Mouse (Mus musculus) lung, embryonic 15.5 days (tissue): ENCODE data around the gene Ppp1r3e. TPM values are rescaled to one million over a fixed set of nuclear protein-coding genes. Genes with fewer than 3 reads are reported as not detected.

Experiments
- ATAC-seq: fragments of 200-750 bp; cut with Nextera tagmentation; 2 replicates; pipeline ENCODE4 v1.8.0; 2017; ENCODE audit warnings: moderate number of reproducible peaks, borderline replicate concordance; ENCODE audit not compliant: low FRiP score, low TSS enrichment; ENCODE audit errors: extremely low read depth
- H3K27ac ChIP-seq: fragments of 300-500 bp; sonication (generic); 2 replicates; pipeline ENCODE4 v1.5.1; 2015; ENCODE audit warnings: moderate library complexity, mild to moderate bottlenecking, inconsistent platforms
- H3K27me3 ChIP-seq: fragments of 300-500 bp; sonication (generic); 2 replicates; pipeline ENCODE4 v1.6.1; 2015; ENCODE audit warnings: inconsistent platforms
- H3K36me3 ChIP-seq: fragments of 300-500 bp; sonication (generic); 2 replicates; pipeline ENCODE4 v1.6.1; 2015; ENCODE audit warnings: inconsistent platforms
- H3K4me1 ChIP-seq: fragments of 300-500 bp; sonication (generic); 2 replicates; pipeline ENCODE4 v1.6.1; 2015; ENCODE audit warnings: inconsistent platforms
- H3K4me2 ChIP-seq: fragments of 300-500 bp; sonication (generic); 2 replicates; pipeline ENCODE4 v1.6.1; 2015; ENCODE audit warnings: inconsistent platforms, mild to moderate bottlenecking, moderate library complexity
- H3K4me3 ChIP-seq: fragments of 300-500 bp; sonication (generic); 2 replicates; pipeline ENCODE4 v1.5.1; 2015; ENCODE audit warnings: mild to moderate bottlenecking, inconsistent platforms
- H3K9ac ChIP-seq: fragments of 300-500 bp; sonication (generic); 2 replicates; pipeline ENCODE4 v1.6.1; 2015; ENCODE audit warnings: inconsistent platforms
- H3K9me3 ChIP-seq: fragments of 300-500 bp; sonication (generic); 2 replicates; pipeline ENCODE4 v1.6.1; 2016; ENCODE audit warnings: inconsistent platforms
- WGBS: fragments of 180-500 bp; shearing (Covaris S2); methylation state at CpG from one replicate; pipeline ENCODE4 v1.1.7; 2015; 5-methylcytosine and 5-hydroxymethylcytosine counted together
- polyA plus RNA-seq: library from polyadenylated mRNA; unstranded; fragments of >200 nt; fragmentation: Nextera tagmentation; extraction: Ambion mirVana; gene quantifications from 2 replicates; pipeline ENCODE4 v1.2.1, GENCODE M21; 2015

Ppp1r3e gene
- polyA plus RNA-seq, 1 experiment from 2014 or later = 1.1 TPM

DNA sequence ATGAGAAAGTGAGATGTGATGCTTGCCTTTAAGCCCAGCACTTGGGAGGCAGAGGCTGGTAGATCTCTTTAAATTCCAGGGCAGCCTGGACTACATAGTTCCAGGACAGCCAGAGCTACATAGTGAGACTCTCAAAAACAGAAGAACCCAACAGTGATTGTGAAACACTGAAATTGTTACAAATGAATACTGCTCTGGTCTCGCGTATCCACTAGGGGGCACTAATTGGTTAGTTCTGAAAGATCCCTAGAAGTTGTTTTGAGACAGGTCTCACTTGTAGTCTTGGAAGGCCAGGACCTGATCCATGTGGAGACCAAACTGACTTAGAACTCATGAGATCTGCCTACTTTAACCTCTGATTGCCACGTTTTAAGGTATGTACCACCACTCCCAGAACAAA, 23.0 kb upstream of the Ppp1r3e start:
- no peak overlapping the region for H3K27ac ChIP-seq
- no peaks in the 10 kb centered on the region for H3K9me3 ChIP-seq
- WGBS = 1% methylated on average over 3 of the region's 3 CpGs
- H3K4me3 ChIP-seq = no peak overlapping the region
- H3K9ac ChIP-seq = no peak overlapping the region
- peak; percentile 41; the same call in 1 of the 2 replicates for ATAC-seq
- H3K27me3 ChIP-seq = no peaks in the 10 kb centered on the region
- H3K4me1 ChIP-seq = peaks cover 7% of the 10 kb centered on the region
- no peak overlapping the region for H3K4me2 ChIP-seq
- H3K36me3 ChIP-seq = peaks cover 40% of the 10 kb centered on the region

DNA sequence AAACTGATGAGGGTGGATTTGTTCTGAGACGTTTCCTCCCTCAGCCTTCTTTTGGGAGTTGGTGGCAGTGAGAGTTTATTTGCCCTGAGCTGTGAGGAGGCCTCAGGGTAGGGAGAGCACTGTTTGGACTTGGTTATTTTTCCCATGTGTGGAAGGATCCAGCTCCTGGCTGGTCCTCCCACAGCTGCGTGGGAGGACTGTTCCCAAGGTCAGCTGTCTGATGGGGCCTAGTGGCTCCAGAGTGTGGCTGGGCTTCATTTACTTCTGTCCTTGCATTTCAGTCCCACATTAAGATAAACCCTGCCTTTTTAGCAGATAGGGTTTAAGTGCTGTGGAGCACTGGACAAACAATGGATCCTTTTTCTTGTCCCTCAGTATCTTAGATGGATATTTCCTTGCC, 20.1 kb upstream of the Ppp1r3e start:
- H3K9ac ChIP-seq = no peak overlapping the region

DNA sequence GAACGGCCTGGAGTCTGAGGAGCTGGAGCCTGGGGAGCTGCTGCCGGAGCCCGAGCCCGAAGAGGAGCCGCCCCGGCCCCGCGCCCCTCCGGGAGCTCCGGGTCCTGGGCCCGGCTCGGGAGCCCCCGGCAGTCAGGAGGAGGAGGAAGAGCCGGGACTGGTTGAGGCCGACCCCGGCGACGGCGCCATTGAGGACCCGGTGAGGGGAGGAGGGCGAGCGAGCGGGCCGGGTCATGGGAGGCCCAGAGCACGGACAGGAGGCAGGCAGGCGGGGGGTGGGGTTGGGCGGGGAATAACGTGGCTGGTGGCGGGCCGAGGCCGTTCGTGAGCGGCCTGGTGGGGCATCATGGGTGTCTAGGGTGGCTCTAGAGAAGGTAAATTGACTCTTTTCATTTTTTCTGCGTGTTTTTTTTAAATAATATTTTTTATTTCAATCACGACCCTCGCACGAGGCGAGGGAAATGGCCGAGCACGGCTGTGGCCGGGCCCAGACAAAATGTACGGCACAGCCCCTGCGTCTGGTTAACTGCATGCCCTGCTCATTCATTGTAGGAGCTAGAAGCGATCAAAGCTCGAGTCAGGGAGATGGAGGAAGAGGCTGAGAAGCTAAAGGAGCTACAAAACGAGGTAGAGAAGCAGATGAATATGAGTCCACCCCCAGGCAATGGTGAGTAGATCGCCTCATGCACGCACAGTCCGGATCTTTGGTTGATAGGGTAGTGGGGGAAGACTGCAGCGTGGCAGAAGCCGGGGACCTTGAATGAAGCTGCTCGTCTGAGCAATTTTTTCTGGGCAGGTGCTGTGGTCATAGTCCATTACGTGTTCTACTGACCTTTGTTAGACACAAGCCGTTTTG, 17.2 kb upstream of the Ppp1r3e start:
- Histone ChIP-seq H3K36me3 (peaks cover 40% of the 10 kb centered on the region), H3K9me3 (no peaks in the 10 kb centered on the region), H3K4me2 (peak overlapping the region; percentile 61), H3K4me1 (peaks cover 12% of the 10 kb centered on the region), H3K4me3 (peak overlapping the region; percentile 97), H3K9ac (peak overlapping the region; percentile 97), H3K27ac (peak overlapping the region; percentile 95), H3K27me3 (no peaks in the 10 kb centered on the region)
- WGBS = under 1% methylated on average over 41 of the region's 54 CpGs
- ATAC-seq = peak; percentile 73

More for the DNA sequence above, 20.1 kb upstream of the Ppp1r3e start:
- no peak overlapping the region for H3K4me3 ChIP-seq
- H3K4me2 ChIP-seq = no peak overlapping the region
- peaks cover 40% of the 10 kb centered on the region for H3K36me3 ChIP-seq
- H3K4me1 ChIP-seq = peaks cover 14% of the 10 kb centered on the region
- H3K27ac ChIP-seq = no peak overlapping the region
- no peaks in the 10 kb centered on the region for H3K27me3 ChIP-seq
- no peaks in the 10 kb centered on the region for H3K9me3 ChIP-seq
- WGBS = 47% methylated on average over 2 of the region's 2 CpGs
- no peak for ATAC-seq

DNA sequence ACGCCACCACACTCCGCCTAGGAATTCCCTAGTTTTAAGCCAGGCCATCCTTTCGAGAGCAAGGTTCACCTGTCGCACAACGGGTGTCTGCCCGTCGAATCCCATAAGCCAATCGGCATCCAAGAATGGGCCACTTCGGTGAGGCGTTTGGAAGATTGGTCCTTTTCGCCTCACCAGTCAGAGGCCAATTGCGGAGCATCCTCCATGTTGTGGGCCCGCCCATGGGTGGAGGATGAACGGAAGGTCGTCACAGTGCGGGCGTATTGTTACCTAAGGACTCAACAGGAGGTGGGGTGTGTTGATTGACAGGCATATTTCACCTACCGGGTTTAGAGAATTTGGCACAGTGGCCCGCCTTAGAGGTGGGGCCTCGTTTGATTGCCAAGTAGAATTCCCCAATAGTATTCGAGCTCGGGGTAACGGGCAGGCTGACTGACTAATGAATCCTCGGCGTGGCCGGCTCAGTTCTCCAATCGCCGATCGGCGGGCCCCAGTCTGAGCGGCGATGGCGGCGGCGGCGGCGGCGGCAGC, 16.4 kb upstream of the Ppp1r3e start:
- Histone ChIP-seq H3K9ac (peak overlapping the region; percentile 97), H3K4me2 (peak overlapping the region; percentile 48), H3K4me1 (peaks cover 12% of the 10 kb centered on the region), H3K36me3 (peaks cover 33% of the 10 kb centered on the region), H3K27me3 (no peaks in the 10 kb centered on the region), H3K4me3 (peak overlapping the region; percentile 97), H3K9me3 (no peaks in the 10 kb centered on the region), H3K27ac (peak overlapping the region; percentile 95)
- under 1% methylated on average over 38 of the region's 38 CpGs for WGBS
- peak; percentile 99 for ATAC-seq

DNA sequence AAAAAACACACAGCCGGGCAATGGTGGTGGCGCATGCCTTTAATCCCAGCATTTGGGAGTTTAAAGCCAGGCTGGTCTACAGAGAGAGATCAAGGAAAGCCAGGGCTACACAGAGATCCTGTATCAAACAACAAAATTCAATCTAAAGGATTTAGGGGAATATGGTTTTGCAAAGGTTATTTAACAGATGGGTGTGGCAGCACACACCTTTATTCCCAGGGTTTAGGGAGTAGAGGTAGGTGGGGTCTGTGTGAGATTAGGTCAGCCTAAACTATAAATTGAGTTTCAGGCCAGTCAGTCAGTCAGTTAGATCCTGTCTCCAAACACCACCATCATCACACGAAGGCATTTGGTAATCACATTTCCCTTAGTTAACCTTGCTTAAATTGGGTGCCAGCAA, 14.8 kb upstream of the Ppp1r3e start, which contains the start of gene Pabpn1:
Pabpn1 (plus strand) TSS at position 301 of the 400 bp plus-strand sequence.
- Histone ChIP-seq H3K27me3 (no peaks in the 10 kb centered on the region), H3K9me3 (no peaks in the 10 kb centered on the region), H3K4me1 (peaks cover 12% of the 10 kb centered on the region), H3K9ac (0 out of 2 replicates have a peak within 1 kb of the TSS, but pooled peaks have one; percentile 24), H3K36me3 (peaks cover 18% of the 10 kb centered on the region), H3K27ac (peak within 1 kb of the TSS; percentile 74), H3K4me2 (peak within 1 kb of the TSS; percentile 48), H3K4me3 (peak within 1 kb of the TSS; percentile 97)
- ATAC-seq = no peak
- 90% methylated on average over 3 of the region's 3 CpGs for WGBS

DNA sequence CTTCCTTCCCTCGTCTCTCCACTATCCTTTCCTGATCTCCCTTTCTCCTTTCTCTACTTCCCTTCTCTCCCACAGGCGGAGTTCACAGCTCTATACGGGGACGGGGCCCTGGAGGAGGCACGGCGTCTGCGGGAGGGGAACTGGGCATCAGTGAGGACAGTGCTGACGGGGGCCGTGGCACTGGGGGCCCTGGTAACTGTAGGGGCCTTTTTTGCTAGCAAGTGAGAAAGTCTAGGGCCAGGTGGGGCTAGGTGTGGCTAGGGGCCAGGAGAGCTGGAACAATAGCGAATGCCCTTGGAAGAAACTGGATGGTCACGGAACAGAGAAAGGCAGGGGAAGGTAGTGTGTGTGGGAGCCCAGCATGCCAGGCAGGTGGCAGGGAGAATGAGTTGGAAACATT, 8.0 kb upstream of the Ppp1r3e start:
- peaks cover 18% of the 10 kb centered on the region for H3K4me1 ChIP-seq
- peaks cover 11% of the 10 kb centered on the region for H3K36me3 ChIP-seq
- H3K9me3 ChIP-seq = no peaks in the 10 kb centered on the region
- WGBS = 79% methylated on average over 11 of the region's 11 CpGs
- H3K9ac ChIP-seq = no peak overlapping the region
- H3K4me2 ChIP-seq = peak overlapping the region; percentile 64
- H3K4me3 ChIP-seq = no peak overlapping the region
- H3K27me3 ChIP-seq = no peaks in the 10 kb centered on the region
- no peak for ATAC-seq
- no peak overlapping the region for H3K27ac ChIP-seq

DNA sequence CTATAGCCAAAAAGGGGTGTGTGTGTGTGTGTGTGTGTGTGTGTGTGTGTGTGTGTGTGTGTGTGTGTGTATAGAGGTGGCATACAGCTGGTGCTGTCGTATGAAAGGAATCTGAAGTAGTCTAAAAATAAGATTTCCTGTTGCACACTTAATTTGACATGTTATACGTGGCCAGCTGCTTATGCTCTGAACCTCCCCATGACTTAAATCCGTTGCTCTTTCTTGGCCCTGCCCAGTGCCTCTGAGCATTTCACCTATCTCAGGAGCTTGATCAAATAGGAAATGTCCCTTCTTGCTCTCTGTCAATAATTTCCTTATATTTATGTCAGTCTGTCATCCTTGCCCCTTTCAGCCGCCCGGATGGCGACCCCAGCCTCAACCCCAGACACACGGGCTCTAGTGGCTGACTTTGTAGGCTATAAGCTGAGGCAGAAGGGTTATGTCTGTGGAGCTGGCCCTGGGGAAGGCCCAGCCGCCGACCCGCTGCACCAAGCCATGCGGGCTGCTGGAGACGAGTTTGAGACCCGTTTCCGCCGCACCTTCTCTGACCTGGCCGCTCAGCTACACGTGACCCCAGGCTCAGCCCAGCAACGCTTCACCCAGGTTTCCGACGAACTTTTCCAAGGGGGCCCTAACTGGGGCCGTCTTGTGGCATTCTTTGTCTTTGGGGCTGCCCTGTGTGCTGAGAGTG, 6.8 kb upstream of the Ppp1r3e start:
- Histone ChIP-seq H3K4me2 (peak overlapping the region; percentile 64), H3K27ac (peak overlapping the region; percentile 98), H3K9ac (peak overlapping the region; percentile 84), H3K9me3 (no peaks in the 10 kb centered on the region), H3K4me3 (peak overlapping the region; percentile 71), H3K36me3 (peaks cover 11% of the 10 kb centered on the region), H3K4me1 (peaks cover 18% of the 10 kb centered on the region), H3K27me3 (no peaks in the 10 kb centered on the region)
- no peak; the same call in 1 of the 2 replicates for ATAC-seq
- WGBS = 13% methylated on average over 21 of the region's 21 CpGs

DNA sequence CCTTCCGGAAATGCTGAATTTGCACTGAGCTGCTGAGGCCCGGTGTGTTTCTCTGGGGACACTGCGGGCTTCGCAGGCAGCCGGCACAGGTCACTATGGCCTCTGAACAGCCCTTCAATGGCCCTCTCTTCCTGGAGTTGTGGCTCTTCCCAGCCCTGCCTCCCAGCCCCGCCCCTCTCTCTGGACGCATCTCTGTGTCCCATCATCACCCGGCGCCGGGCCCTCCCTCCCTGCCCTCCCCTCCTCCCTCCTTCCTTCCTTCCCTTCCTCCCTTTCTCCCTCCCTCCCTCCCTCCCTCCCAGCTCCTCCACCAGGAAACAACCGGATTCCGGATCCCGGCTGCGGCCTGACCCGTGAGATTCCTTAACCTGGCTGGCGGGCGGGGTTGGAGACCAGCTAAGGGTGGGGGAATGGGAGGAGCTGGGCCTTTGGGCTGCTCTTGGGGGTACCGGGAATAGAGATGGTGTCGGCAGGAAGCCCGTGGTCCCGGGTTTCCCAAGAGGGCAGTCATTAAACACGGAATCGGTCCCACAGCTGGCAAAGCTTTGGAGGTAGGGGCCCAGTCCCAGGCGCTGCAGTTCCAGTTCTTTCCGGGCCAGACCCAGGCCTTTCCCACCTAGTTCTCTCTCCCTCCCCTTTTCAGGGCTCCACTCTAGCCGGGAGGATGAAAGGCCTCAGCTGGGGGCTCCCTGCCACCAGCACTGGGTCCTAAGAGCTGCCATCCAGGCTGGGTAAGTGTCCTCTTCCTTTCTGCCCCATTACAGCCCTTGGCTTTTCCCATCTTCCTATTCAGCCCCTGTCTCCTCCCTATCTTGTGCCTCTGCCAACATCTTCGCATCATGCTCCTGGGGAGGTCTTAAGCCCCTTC, 6.0 kb upstream of the Ppp1r3e start, which contains the start of the genes Bcl2l2 and Gm20521:
Bcl2l2 (plus strand) TSS at position 224 of the 868 bp plus-strand sequence.
Gm20521 (plus strand) TSS at position 288 of the 868 bp plus-strand sequence.
- H3K4me1 ChIP-seq = peaks cover 18% of the 10 kb centered on the region
- peaks cover 6% of the 10 kb centered on the region; the same call in 1 of the 2 replicates for H3K27me3 ChIP-seq
- H3K9me3 ChIP-seq = no peaks in the 10 kb centered on the region
- peak; percentile 90 for ATAC-seq
- H3K36me3 ChIP-seq = peaks cover 11% of the 10 kb centered on the region
- peak within 1 kb of the TSS; percentile 84 for H3K9ac ChIP-seq
- peak within 1 kb of the TSS; percentile 64 for H3K4me2 ChIP-seq
- peak within 1 kb of the TSS; percentile 71 for H3K4me3 ChIP-seq
- peak within 1 kb of the TSS; percentile 98 for H3K27ac ChIP-seq
- under 1% methylated on average over 27 of the region's 27 CpGs for WGBS

DNA sequence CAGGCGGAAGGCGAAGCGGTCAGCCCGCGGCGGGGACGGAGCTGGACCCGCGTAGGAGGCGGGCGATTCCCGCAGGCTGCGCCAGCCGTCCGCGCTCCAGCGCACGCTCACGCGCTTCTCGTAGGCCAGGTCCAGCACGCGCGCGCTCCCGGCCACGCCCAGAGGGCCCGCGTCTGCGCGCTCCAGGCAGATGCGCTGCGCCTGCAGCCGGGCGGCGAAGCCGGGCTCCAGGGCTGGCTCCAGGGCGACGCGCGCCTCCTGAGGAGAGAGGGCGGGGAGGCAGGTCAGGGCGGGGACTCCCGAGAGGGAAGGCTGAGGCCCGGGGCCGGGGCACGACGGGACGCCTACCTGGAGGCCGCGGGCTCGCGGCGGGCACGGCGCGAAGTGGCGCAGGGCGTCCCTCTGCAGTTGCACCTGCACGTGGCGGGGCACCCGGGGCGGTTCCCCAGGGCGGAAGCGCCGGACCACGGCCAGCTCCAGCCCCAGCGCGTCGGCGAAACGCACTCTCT, 757 bp downstream of the Ppp1r3e start:
- Histone ChIP-seq H3K27ac (peak overlapping the region; percentile 77), H3K27me3 (peaks cover 7% of the 10 kb centered on the region; the same call in 1 of the 2 replicates), H3K9ac (peak overlapping the region; percentile 46), H3K4me1 (peaks cover 16% of the 10 kb centered on the region), H3K4me2 (peak overlapping the region; percentile 100), H3K9me3 (no peaks in the 10 kb centered on the region), H3K36me3 (no peaks in the 10 kb centered on the region), H3K4me3 (peak overlapping the region; percentile 52)
- ATAC-seq = peak; percentile 92
- under 1% methylated on average over 71 of the region's 72 CpGs for WGBS

DNA sequence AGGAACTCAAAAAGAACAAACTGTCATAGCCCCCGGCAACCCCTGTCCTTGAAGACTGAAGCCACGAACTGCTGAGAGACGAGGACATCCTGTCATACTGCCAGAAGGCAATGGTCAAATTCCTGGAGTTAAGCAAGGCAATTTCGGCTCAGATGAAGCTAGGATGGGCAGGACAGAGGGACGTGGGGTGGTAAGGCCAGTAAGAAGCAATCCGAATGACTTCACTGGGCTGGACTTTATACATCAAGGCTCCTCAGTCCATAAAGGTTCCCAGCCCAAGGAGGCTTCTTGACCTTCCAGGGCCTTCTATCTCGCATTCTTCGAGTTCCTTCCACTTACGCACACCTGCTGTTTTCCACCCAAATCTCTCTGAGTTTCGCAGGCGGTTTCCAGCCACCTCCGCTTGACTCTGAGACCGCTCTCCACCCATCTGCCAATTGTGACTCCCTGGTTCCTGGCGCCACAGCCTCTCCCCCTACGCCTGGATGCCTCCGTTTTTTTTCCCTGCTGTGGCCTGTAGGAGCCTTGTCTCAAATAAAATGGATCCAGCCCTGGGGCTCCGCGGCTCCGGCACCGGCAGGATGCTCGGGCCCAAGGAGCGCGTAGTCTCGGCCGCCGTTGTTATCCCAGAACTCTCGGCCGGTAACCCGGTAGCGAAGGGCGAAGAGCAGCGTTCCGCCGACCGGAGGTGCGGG, 1.4 kb downstream of the Ppp1r3e start:
- H3K27me3 ChIP-seq = peaks cover 7% of the 10 kb centered on the region; the same call in 1 of the 2 replicates
- H3K4me2 ChIP-seq = peak overlapping the region; percentile 100
- peak overlapping the region; percentile 46 for H3K9ac ChIP-seq
- H3K4me3 ChIP-seq = peak overlapping the region; percentile 52
- H3K36me3 ChIP-seq = no peaks in the 10 kb centered on the region
- H3K27ac ChIP-seq = peak overlapping the region; percentile 77
- ATAC-seq = no peak
- H3K4me1 ChIP-seq = peaks cover 16% of the 10 kb centered on the region
- 2% methylated on average over 36 of the region's 36 CpGs for WGBS
- H3K9me3 ChIP-seq = no peaks in the 10 kb centered on the region
